Mouse (Mus musculus): Measurements from ENCODE around the gene Sae1. TPM values are rescaled to one million over a fixed set of nuclear protein-coding genes. Genes with fewer than 3 reads are reported as not detected.

The Sae1 gene
- polyA plus RNA-seq, 1 experiment from 2014 or later, result 240 TPM

GRCm38 (mm10) chr7:16274922-16275890 is 112.4 kb downstream of the Sae1 start:
- no peaks in the 10 kb centered on the region for H3K27me3 ChIP-seq (ENCODE audit: control insufficient read depth, insufficient read depth, low read length)
- H3K4me2 ChIP-seq (ENCODE audit: low read length), result no peak overlapping the region
- DNase-seq (no peak), ATAC-seq (ENCODE audit: low FRiP score, low TSS enrichment) (no peak)
- H3K27ac ChIP-seq (replicated peaks; ENCODE audit: low read depth, low read length), result no peak overlapping the region
- peaks cover 43% of the 10 kb centered on the region for H3K36me3 ChIP-seq (ENCODE audit: control insufficient read depth, insufficient read depth, low read length)
- H3K9me3 ChIP-seq (ENCODE audit: control insufficient read depth, low read length), result no peaks in the 10 kb centered on the region
- H3K9ac ChIP-seq (replicated peaks; ENCODE audit: low read length), result no peak overlapping the region
- H3K4me3 ChIP-seq (replicated peaks; ENCODE audit: low read depth, low read length), result no peak overlapping the region
- peaks cover 22% of the 10 kb centered on the region for H3K4me1 ChIP-seq (ENCODE audit: control insufficient read depth, insufficient read depth, low read length)
- WGBS, result 86% methylated on average over 10 of the region's 10 CpGs

- peak overlapping the region; percentile 95 for H3K27ac ChIP-seq (replicated peaks; ENCODE audit: low read depth, low read length)
- H3K4me1 ChIP-seq (ENCODE audit: control insufficient read depth, insufficient read depth, low read length), result peaks cover 22% of the 10 kb centered on the region
- DNase-seq (peak; percentile 80), ATAC-seq (ENCODE audit: low FRiP score, low TSS enrichment) (peak; percentile 63)
- H3K4me2 ChIP-seq (ENCODE audit: low read length), result peak overlapping the region; percentile 88
- peaks cover 37% of the 10 kb centered on the region for H3K36me3 ChIP-seq (ENCODE audit: control insufficient read depth, insufficient read depth, low read length)
- peak overlapping the region; percentile 78 for H3K4me3 ChIP-seq (replicated peaks; ENCODE audit: low read depth, low read length)
- no peaks in the 10 kb centered on the region for H3K9me3 ChIP-seq (ENCODE audit: control insufficient read depth, low read length)
- WGBS, result under 1% methylated on average over 18 of the region's 18 CpGs
- H3K27me3 ChIP-seq (ENCODE audit: control insufficient read depth, insufficient read depth, low read length), result no peaks in the 10 kb centered on the region
- peak overlapping the region; percentile 88 for H3K9ac ChIP-seq (replicated peaks; ENCODE audit: low read length)
Observed at GRCm38 (mm10) chr7:16273766-16274140, 113.9 kb downstream of the Sae1 start.

GRCm38 (mm10) chr7:16273081-16273765 is 114.4 kb downstream of the Sae1 start, which contains the start of gene Inafm1:
Inafm1 (minus strand) TSS chr7:16273617.
- Histone ChIP-seq H3K27me3 (ENCODE audit: control insufficient read depth, insufficient read depth, low read length) (no peaks in the 10 kb centered on the region), H3K36me3 (ENCODE audit: control insufficient read depth, insufficient read depth, low read length) (peaks cover 33% of the 10 kb centered on the region), H3K27ac (replicated peaks; ENCODE audit: low read depth, low read length) (peak within 1 kb of the TSS; percentile 95), H3K4me3 (replicated peaks; ENCODE audit: low read depth, low read length) (peak within 1 kb of the TSS; percentile 78), H3K4me2 (ENCODE audit: low read length) (peak within 1 kb of the TSS; percentile 88), H3K9me3 (ENCODE audit: control insufficient read depth, low read length) (no peaks in the 10 kb centered on the region), H3K9ac (replicated peaks; ENCODE audit: low read length) (peak within 1 kb of the TSS; percentile 88), H3K4me1 (ENCODE audit: control insufficient read depth, insufficient read depth, low read length) (peaks cover 22% of the 10 kb centered on the region)
- DNase-seq (peak; percentile 95), ATAC-seq (ENCODE audit: low FRiP score, low TSS enrichment) (peak; percentile 90)
- WGBS, result 1% methylated on average over 47 of the region's 49 CpGs

GRCm38 (mm10) chr7:16272681-16273080 is 114.9 kb downstream of the Sae1 start:
- ATAC-seq (ENCODE audit: low FRiP score, low TSS enrichment), result peak; percentile 73
- WGBS, result under 1% methylated on average over 43 of the region's 46 CpGs

GRCm38 (mm10) chr7:16271139-16271538 is 116.5 kb downstream of the Sae1 start:
- 47% methylated on average over 1 of the region's 1 CpGs for WGBS

More at GRCm38 (mm10) chr7:16272681-16273080, 114.9 kb downstream of the Sae1 start:
- H3K4me3 ChIP-seq (replicated peaks; ENCODE audit: low read depth, low read length), result peak overlapping the region; percentile 78
- H3K27me3 ChIP-seq (ENCODE audit: control insufficient read depth, insufficient read depth, low read length), result no peaks in the 10 kb centered on the region
- peak overlapping the region; percentile 95 for H3K27ac ChIP-seq (replicated peaks; ENCODE audit: low read depth, low read length)
- H3K9ac ChIP-seq (replicated peaks; ENCODE audit: low read length), result peak overlapping the region; percentile 88
- peaks cover 22% of the 10 kb centered on the region for H3K4me1 ChIP-seq (ENCODE audit: control insufficient read depth, insufficient read depth, low read length)
- H3K4me2 ChIP-seq (ENCODE audit: low read length), result peak overlapping the region; percentile 88
- no peaks in the 10 kb centered on the region for H3K9me3 ChIP-seq (ENCODE audit: control insufficient read depth, low read length)
- peaks cover 27% of the 10 kb centered on the region for H3K36me3 ChIP-seq (ENCODE audit: control insufficient read depth, insufficient read depth, low read length)
- DNase-seq, result peak; percentile 84

More at GRCm38 (mm10) chr7:16271139-16271538, 116.5 kb downstream of the Sae1 start:
- Histone ChIP-seq H3K9me3 (ENCODE audit: control insufficient read depth, low read length) (no peaks in the 10 kb centered on the region), H3K36me3 (ENCODE audit: control insufficient read depth, insufficient read depth, low read length) (peaks cover 13% of the 10 kb centered on the region), H3K4me3 (replicated peaks; ENCODE audit: low read depth, low read length) (no peak overlapping the region), H3K27me3 (ENCODE audit: control insufficient read depth, insufficient read depth, low read length) (no peaks in the 10 kb centered on the region), H3K27ac (replicated peaks; ENCODE audit: low read depth, low read length) (no peak overlapping the region), H3K4me1 (ENCODE audit: control insufficient read depth, insufficient read depth, low read length) (peaks cover 22% of the 10 kb centered on the region), H3K9ac (replicated peaks; ENCODE audit: low read length) (0 out of 2 replicates have a peak overlapping the region, but pooled peaks have one; percentile 88), H3K4me2 (ENCODE audit: low read length) (peak overlapping the region; percentile 88)
- DNase-seq, result no peak
- ATAC-seq (ENCODE audit: low FRiP score, low TSS enrichment), result no peak

Other genes starting within 250 kb of the Sae1 start
- 137 and 151 TPM in 2 replicates for gene Meis3, start 212.7 kb downstream of the Sae1 start, polyA plus RNA-seq (2014; fragmentation: Nextera tagmentation; extraction: Ambion mirVana)
- 11.6 and 11.9 TPM in 2 replicates for gene Dhx34, start 165.8 kb downstream of the Sae1 start, polyA plus RNA-seq (2014; fragmentation: Nextera tagmentation; extraction: Ambion mirVana)
- not detected in 2 replicates for gene C5ar2, start 143.7 kb downstream of the Sae1 start, polyA plus RNA-seq (2014; fragmentation: Nextera tagmentation; extraction: Ambion mirVana)
- 0.11 and 1.6 TPM in 2 replicates for gene C5ar1, start 128.3 kb downstream of the Sae1 start, polyA plus RNA-seq (2014; fragmentation: Nextera tagmentation; extraction: Ambion mirVana)
- gene Inafm1, start 114.2 kb downstream of the Sae1 start, polyA plus RNA-seq (2014; fragmentation: Nextera tagmentation; extraction: Ambion mirVana), result 36.4 and 44.7 TPM in 2 replicates
- 17.6 and 24.1 TPM in 2 replicates for gene Ccdc9, start 101.0 kb downstream of the Sae1 start, polyA plus RNA-seq (2014; fragmentation: Nextera tagmentation; extraction: Ambion mirVana)
- 16.8 and 24.8 TPM in 2 replicates for gene Bbc3, start 79.4 kb downstream of the Sae1 start, polyA plus RNA-seq (2014; fragmentation: Nextera tagmentation; extraction: Ambion mirVana)
- 17.1 and 19.2 TPM in 2 replicates for gene Zc3h4, start 13.1 kb upstream of the Sae1 start, polyA plus RNA-seq (2014; fragmentation: Nextera tagmentation; extraction: Ambion mirVana)
- gene Tmem160, start 65.0 kb upstream of the Sae1 start, polyA plus RNA-seq (2014; fragmentation: Nextera tagmentation; extraction: Ambion mirVana), result 59.6 and 84.1 TPM in 2 replicates
- 3.7 and 4.4 TPM in 2 replicates for gene Npas1, start 89.9 kb upstream of the Sae1 start, polyA plus RNA-seq (2014; fragmentation: Nextera tagmentation; extraction: Ambion mirVana)
- gene Arhgap35, start 227.2 kb upstream of the Sae1 start, polyA plus RNA-seq (2014; fragmentation: Nextera tagmentation; extraction: Ambion mirVana), result 35.4 and 41.5 TPM in 2 replicates